ENCODE assay signal across 17 mouse cellular contexts in genomic region chr8:96753497-96753896, GRCm38 (mm10).
"Had no signal": no experiment of that assay in that cellular context is flagged by ENCODE, and none has a peak within 500 bp of the region (broad histone marks: within the 10 kb centered on the region; RNA-seq: fewer than 3 reads in every experiment).

No protein-coding gene starts in this region.

- H3K27ac ChIP-seq: lung, embryonic 15.5 days; macrophage; midbrain, embryonic 13.5 days; midbrain, embryonic 15.5 days; neural tube, embryonic 12.5 days; stomach, embryonic 15.5 days; stomach, postnatal 0 days had no signal

- H3K9ac ChIP-seq: lung, embryonic 15.5 days; midbrain, embryonic 13.5 days; midbrain, embryonic 15.5 days; neural tube, embryonic 12.5 days; stomach, embryonic 15.5 days had no signal

- H3K27me3 ChIP-seq: lung, embryonic 15.5 days; megakaryocyte, embryonic 14.5 days; midbrain, embryonic 13.5 days; midbrain, embryonic 15.5 days; neural tube, embryonic 12.5 days; stomach, embryonic 15.5 days had no signal

- H3K36me3 ChIP-seq: lung, embryonic 15.5 days; midbrain, embryonic 13.5 days; midbrain, embryonic 15.5 days; neural tube, embryonic 12.5 days; stomach, embryonic 15.5 days had no signal

- H3K4me1 ChIP-seq: lung, embryonic 15.5 days; megakaryocyte, embryonic 14.5 days; midbrain, embryonic 13.5 days; midbrain, embryonic 15.5 days; neural tube, embryonic 12.5 days; stomach, embryonic 15.5 days had no signal

- ATAC-seq: lung, postnatal 0 days; midbrain, embryonic 13.5 days; midbrain, embryonic 15.5 days had no signal

- H3K9me3 ChIP-seq: lung, embryonic 15.5 days; midbrain, embryonic 13.5 days; midbrain, embryonic 15.5 days; neural tube, embryonic 12.5 days; stomach, embryonic 15.5 days had no signal

- H3K4me3 ChIP-seq: lung, embryonic 15.5 days; megakaryocyte, embryonic 14.5 days; midbrain, embryonic 13.5 days; midbrain, embryonic 15.5 days; neural tube, embryonic 12.5 days; stomach, embryonic 15.5 days had no signal

- DNase-seq: lung, adult 2 months; lung, postnatal 14 days; lung, postnatal 36 days; right cerebral cortex, postnatal 14 days; thymus, adult 2 months; thymus, postnatal 14 days; thymus, postnatal 36 days had no signal

- H3K4me2 ChIP-seq: lung, embryonic 15.5 days; midbrain, embryonic 11.5 days; midbrain, embryonic 13.5 days; midbrain, embryonic 15.5 days; neural tube, embryonic 12.5 days; stomach, embryonic 15.5 days had no signal
